Mouse (Mus musculus): Measurements from ENCODE around the gene Riox1.
"Not testable (repeated sequence)": the region's sequence is repeated elsewhere in the genome, so short reads cannot be mapped to it uniquely, and the experiment has no call there.

The Riox1 gene

GRCm38 (mm10) chr12:83950493-83950839 is at the start of gene Riox1:
Gene Riox1 (plus strand): TSS chr12:83950608.
- peak; percentile 85 to 87 for DNase-seq

- DNase-seq, result no peak
Observed at GRCm38 (mm10) chr12:83910451-83910850, 40.0 kb upstream of the Riox1 start.

GRCm38 (mm10) chr12:83914202-83914740 is 36.1 kb upstream of the Riox1 start:
- peak; percentile 60 to 71 for DNase-seq

GRCm38 (mm10) chr12:83914797-83915196 is 35.6 kb upstream of the Riox1 start:
- DNase-seq, result no peak

GRCm38 (mm10) chr12:83916884-83917283 is 33.5 kb upstream of the Riox1 start:
- DNase-seq, result peak; percentile 46 to 50

- peak; percentile 27 to 40 for DNase-seq
Observed at GRCm38 (mm10) chr12:83920721-83921441, 29.5 kb upstream of the Riox1 start.

- peak; percentile 98 for DNase-seq
Observed at GRCm38 (mm10) chr12:83921535-83922381, 28.6 kb upstream of the Riox1 start, which contains the start of gene Numb. Gene Numb (minus strand): TSS chr12:83921934.

- DNase-seq, result no peak
Observed at GRCm38 (mm10) chr12:83922724-83923485, 27.5 kb upstream of the Riox1 start.

- no peak for DNase-seq
Observed at GRCm38 (mm10) chr12:83923486-83923859, 26.9 kb upstream of the Riox1 start.

GRCm38 (mm10) chr12:83924332-83924731 is 26.1 kb upstream of the Riox1 start:
- no peak for DNase-seq

GRCm38 (mm10) chr12:83925160-83925703 is 25.2 kb upstream of the Riox1 start:
- no peak for DNase-seq

GRCm38 (mm10) chr12:83926061-83926460 is 24.3 kb upstream of the Riox1 start:
- DNase-seq, result no peak

GRCm38 (mm10) chr12:83927747-83928146 is 22.7 kb upstream of the Riox1 start:
- no peak for DNase-seq

- no peak for DNase-seq
Observed at GRCm38 (mm10) chr12:83929186-83929804, 21.1 kb upstream of the Riox1 start.

- no peak for DNase-seq
Observed at GRCm38 (mm10) chr12:83937600-83937999, 12.8 kb upstream of the Riox1 start.

GRCm38 (mm10) chr12:83938592-83938991 is 11.8 kb upstream of the Riox1 start:
- not testable (repeated sequence) for DNase-seq

- no peak for DNase-seq
Observed at GRCm38 (mm10) chr12:83939332-83939731, 11.1 kb upstream of the Riox1 start.

- DNase-seq, result no peak
Observed at GRCm38 (mm10) chr12:83940031-83940430, 10.4 kb upstream of the Riox1 start.

GRCm38 (mm10) chr12:83941938-83942337 is 8.5 kb upstream of the Riox1 start:
- DNase-seq, result no peak

- no peak for DNase-seq
Observed at GRCm38 (mm10) chr12:83947260-83947811, 3.1 kb upstream of the Riox1 start.

GRCm38 (mm10) chr12:83949043-83949442 is 1.4 kb upstream of the Riox1 start:
- no peak for DNase-seq
